Mouse (Mus musculus) hindbrain, embryonic 14.5 days (tissue): ENCODE results near the gene Hes6. TPM values are rescaled to one million over a fixed set of nuclear protein-coding genes. Genes with fewer than 3 reads are reported as not detected.

Experiments used
- ATAC-seq: fragments of 200-750 bp; cut with Nextera tagmentation; 2 replicates; pipeline ENCODE4 v1.8.0; 2017; ENCODE audit warnings: moderate number of reproducible peaks, mild to moderate bottlenecking, moderate TSS enrichment, moderate library complexity; ENCODE audit not compliant: low FRiP score
- DNase-seq: peaks from one replicate; pipeline ENCODE4 v3.0.0-alpha.2; 2015; ENCODE audit warnings: low spot score
- H3K27ac ChIP-seq: fragments of 300-500 bp; sonication (generic); 2 replicates; pipeline ENCODE4 v1.5.1; 2014; ENCODE audit warnings: mild to moderate bottlenecking, moderate library complexity
- H3K27me3 ChIP-seq: fragments of 300-500 bp; sonication (generic); 2 replicates; pipeline ENCODE4 v1.6.1; 2014; ENCODE audit warnings: mild to moderate bottlenecking, low read length, mixed read lengths; ENCODE audit not compliant: control insufficient read depth, insufficient read depth
- H3K36me3 ChIP-seq: fragments of 300-500 bp; sonication (generic); replicated peaks from 2 replicates; pipeline ENCODE4 v1.6.1; 2014; ENCODE audit not compliant: control insufficient read depth, insufficient read depth
- H3K4me1 ChIP-seq: fragments of 300-500 bp; sonication (generic); replicated peaks from 2 replicates; pipeline ENCODE4 v1.6.1; 2014; ENCODE audit warnings: antibody characterized with exemption, low read length, mixed read lengths; ENCODE audit not compliant: control insufficient read depth, insufficient read depth
- H3K4me2 ChIP-seq: fragments of 300-500 bp; sonication (generic); replicated peaks from 2 replicates; pipeline ENCODE4 v1.6.1; 2014; ENCODE audit warnings: mild to moderate bottlenecking, moderate library complexity
- H3K4me3 ChIP-seq: fragments of 300-500 bp; sonication (generic); replicated peaks from 2 replicates; pipeline ENCODE4 v1.5.1; 2014; ENCODE audit warnings: mild to moderate bottlenecking, low read length
- H3K9ac ChIP-seq: fragments of 300-500 bp; sonication (generic); 2 replicates; pipeline ENCODE4 v1.6.1; 2014
- H3K9me3 ChIP-seq: fragments of 300-500 bp; sonication (generic); 2 replicates; pipeline ENCODE4 v1.6.1; 2016; ENCODE audit warnings: low read length; ENCODE audit not compliant: control insufficient read depth
- WGBS: fragments of 180-500 bp; shearing (Covaris S2); extraction: QIAGEN DNeasy Blood & Tissue Kit; methylation state at CpG from one replicate; pipeline ENCODE4 v1.1.7; 2014; 5-methylcytosine and 5-hydroxymethylcytosine counted together
- polyA plus RNA-seq: library from polyadenylated mRNA; unstranded; fragments of >200 nt; fragmentation: Nextera tagmentation; extraction: Ambion mirVana; gene quantifications from 2 replicates; pipeline ENCODE4 v1.2.1, GENCODE M21; 2014

Gene Hes6
- polyA plus RNA-seq, 1 experiment from 2014 or later, result 125 TPM

GRCm38 (mm10) chr1:91446060-91446459 is 32.2 kb upstream of the Hes6 start:
- no peak overlapping the region for H3K9ac ChIP-seq
- no peaks in the 10 kb centered on the region for H3K9me3 ChIP-seq
- no peak overlapping the region for H3K4me3 ChIP-seq
- H3K4me1 ChIP-seq, result no peaks in the 10 kb centered on the region
- DNase-seq (peak; percentile 24), ATAC-seq (no peak)
- no peak overlapping the region for H3K4me2 ChIP-seq
- WGBS, result 76% methylated on average over 8 of the region's 8 CpGs
- H3K27me3 ChIP-seq, result no peaks in the 10 kb centered on the region
- H3K36me3 ChIP-seq, result peaks cover 60% of the 10 kb centered on the region
- H3K27ac ChIP-seq, result no peak overlapping the region

- Histone ChIP-seq H3K4me1 (no peaks in the 10 kb centered on the region), H3K9me3 (no peaks in the 10 kb centered on the region), H3K27ac (no peak overlapping the region), H3K27me3 (no peaks in the 10 kb centered on the region), H3K9ac (no peak overlapping the region), H3K4me2 (no peak overlapping the region), H3K4me3 (no peak overlapping the region), H3K36me3 (peaks cover 64% of the 10 kb centered on the region)
- WGBS, result 90% methylated on average over 17 of the region's 17 CpGs
- no peak for DNase-seq
- ATAC-seq, result no peak
Observed at GRCm38 (mm10) chr1:91444841-91445830, 31.3 kb upstream of the Hes6 start.

- WGBS, result 69% methylated on average over 6 of the region's 7 CpGs
- H3K27ac ChIP-seq, result no peak overlapping the region
- no peak for ATAC-seq
Observed at GRCm38 (mm10) chr1:91442350-91442990, 28.6 kb upstream of the Hes6 start.

GRCm38 (mm10) chr1:91441855-91442254 is 28.0 kb upstream of the Hes6 start:
- Histone ChIP-seq H3K27me3 (no peaks in the 10 kb centered on the region), H3K9ac (no peak overlapping the region), H3K36me3 (peaks cover 51% of the 10 kb centered on the region), H3K27ac (no peak overlapping the region), H3K4me3 (no peak overlapping the region), H3K4me1 (0 out of 2 replicates have a peak, but pooled peaks cover under 1% of the 10 kb centered on the region), H3K4me2 (no peak overlapping the region), H3K9me3 (no peaks in the 10 kb centered on the region)
- DNase-seq (no peak), ATAC-seq (no peak)
- WGBS, result 90% methylated on average over 3 of the region's 3 CpGs

More at GRCm38 (mm10) chr1:91442350-91442990, 28.6 kb upstream of the Hes6 start:
- Histone ChIP-seq H3K9me3 (no peaks in the 10 kb centered on the region), H3K9ac (no peak overlapping the region), H3K4me1 (no peaks in the 10 kb centered on the region), H3K4me3 (no peak overlapping the region), H3K4me2 (no peak overlapping the region), H3K27me3 (no peaks in the 10 kb centered on the region), H3K36me3 (peaks cover 54% of the 10 kb centered on the region)
- no peak for DNase-seq

GRCm38 (mm10) chr1:91439776-91440175 is 25.9 kb upstream of the Hes6 start:
- peaks cover 49% of the 10 kb centered on the region for H3K36me3 ChIP-seq
- no peak overlapping the region for H3K4me2 ChIP-seq
- no peak overlapping the region for H3K9ac ChIP-seq
- 93% methylated on average over 8 of the region's 8 CpGs for WGBS
- no peak overlapping the region for H3K4me3 ChIP-seq
- peaks cover 13% of the 10 kb centered on the region; the same call in 1 of the 2 replicates for H3K4me1 ChIP-seq
- ATAC-seq, result no peak
- no peaks in the 10 kb centered on the region for H3K27me3 ChIP-seq
- no peak overlapping the region for H3K27ac ChIP-seq
- DNase-seq, result no peak
- H3K9me3 ChIP-seq, result no peaks in the 10 kb centered on the region

- H3K27ac ChIP-seq, result no peak overlapping the region
- H3K4me2 ChIP-seq, result no peak overlapping the region
- ATAC-seq (no peak), DNase-seq (no peak)
- peaks cover 50% of the 10 kb centered on the region for H3K36me3 ChIP-seq
- 91% methylated on average over 7 of the region's 7 CpGs for WGBS
- H3K4me1 ChIP-seq, result peaks cover 13% of the 10 kb centered on the region; the same call in 1 of the 2 replicates
- H3K9ac ChIP-seq, result no peak overlapping the region
- no peaks in the 10 kb centered on the region for H3K27me3 ChIP-seq
- no peak overlapping the region for H3K4me3 ChIP-seq
- H3K9me3 ChIP-seq, result no peaks in the 10 kb centered on the region
Observed at GRCm38 (mm10) chr1:91437573-91437972, 23.7 kb upstream of the Hes6 start.

- Histone ChIP-seq H3K9ac (no peak overlapping the region), H3K4me3 (no peak overlapping the region), H3K9me3 (no peaks in the 10 kb centered on the region), H3K4me2 (no peak overlapping the region), H3K36me3 (peaks cover 55% of the 10 kb centered on the region), H3K4me1 (peaks cover 13% of the 10 kb centered on the region; the same call in 1 of the 2 replicates), H3K27me3 (no peaks in the 10 kb centered on the region), H3K27ac (no peak overlapping the region)
- ATAC-seq (no peak), DNase-seq (no peak)
- WGBS, result 85% methylated on average over 3 of the region's 3 CpGs
Observed at GRCm38 (mm10) chr1:91437083-91437400, 23.2 kb upstream of the Hes6 start.

GRCm38 (mm10) chr1:91436380-91437082 is 22.7 kb upstream of the Hes6 start:
- Histone ChIP-seq H3K4me1 (peaks cover 13% of the 10 kb centered on the region; the same call in 1 of the 2 replicates), H3K36me3 (peaks cover 56% of the 10 kb centered on the region), H3K9ac (no peak overlapping the region), H3K9me3 (no peaks in the 10 kb centered on the region), H3K4me3 (no peak overlapping the region), H3K27ac (peak overlapping the region; percentile 7; the same call in 1 of the 2 replicates), H3K4me2 (no peak overlapping the region), H3K27me3 (no peaks in the 10 kb centered on the region)
- peak; percentile 54 for DNase-seq
- ATAC-seq, result peak; percentile 48; the same call in 1 of the 2 replicates
- 70% methylated on average over 6 of the region's 6 CpGs for WGBS
